Mouse (Mus musculus) olfactory bulb, adult 2 months (tissue): ENCODE data around the gene D6Ertd527e. TPM values are rescaled to one million over a fixed set of nuclear protein-coding genes. Genes with fewer than 3 reads are reported as not detected.
"Not testable (repeated sequence)": the region's sequence is repeated elsewhere in the genome, so short reads cannot be mapped to it uniquely, and the experiment has no call there.

Source experiments
- H3K27ac ChIP-seq: fragments of 200-500 bp; 2 replicates; pipeline ENCODE4 v1.5.1; 2012; ENCODE audit warnings: low read depth, low read length; ENCODE audit not compliant: insufficient read depth
- H3K4me1 ChIP-seq: fragments of 200-500 bp; 2 replicates; pipeline ENCODE4 v1.6.1; 2012; ENCODE audit warnings: low read length; ENCODE audit not compliant: control insufficient read depth, insufficient read depth
- H3K4me3 ChIP-seq: fragments of 200-500 bp; 2 replicates; pipeline ENCODE4 v1.5.1; 2012; ENCODE audit warnings: mild to moderate bottlenecking, low read depth, low read length, moderate library complexity; ENCODE audit not compliant: insufficient read depth
- CTCF ChIP-seq: fragments of 200-500 bp; IDR thresholded peaks from 2 replicates; pipeline ENCODE4 v1.5.1; 2012; ENCODE audit warnings: low read depth, mild to moderate bottlenecking, low read length, moderate library complexity; ENCODE audit not compliant: insufficient read depth
- POLR2A ChIP-seq: fragments of 200-500 bp; IDR thresholded peaks from 2 replicates; pipeline ENCODE4 v1.6.1; 2012; ENCODE audit warnings: mild to moderate bottlenecking, low read depth, low read length, moderate library complexity; ENCODE audit not compliant: insufficient read depth
- WGBS: fragments of 180-500 bp; shearing (Covaris S2); methylation state at CpG from one replicate; pipeline ENCODE4 v1.1.7; 2018; 5-methylcytosine and 5-hydroxymethylcytosine counted together
- polyA plus RNA-seq: library from polyadenylated mRNA; stranded (reverse); fragments of >200 nt; gene quantifications from 2 replicates; pipeline ENCODE4 v1.2.4, GENCODE M21; 2012; ENCODE audit warnings: low replicate concordance; ENCODE audit not compliant: missing spikeins, insufficient read depth, insufficient read length

The D6Ertd527e gene
- polyA plus RNA-seq, 1 experiment = not detected

DNA sequence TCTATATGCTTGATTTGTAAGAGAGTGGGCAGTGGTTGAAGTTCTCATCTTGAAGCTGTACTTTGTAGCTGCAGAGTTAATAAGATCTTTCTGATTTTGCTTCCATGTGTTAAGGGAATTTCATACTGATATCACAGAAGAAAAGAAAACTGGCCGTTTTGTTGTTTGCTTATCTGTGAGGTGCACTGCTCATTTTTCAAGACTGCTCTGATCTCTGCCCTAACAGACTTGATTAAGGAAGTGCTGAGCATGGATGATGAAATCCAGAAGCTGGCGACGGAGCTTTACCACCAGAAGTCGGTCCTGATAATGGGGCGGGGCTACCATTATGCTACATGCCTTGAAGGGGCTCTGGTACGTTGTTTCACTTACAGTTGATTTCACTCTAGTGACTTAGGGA, 19.5 kb upstream of the D6Ertd527e start:
- Histone ChIP-seq H3K27ac (no peak overlapping the region), H3K4me3 (no peak overlapping the region), H3K4me1 (no peaks in the 10 kb centered on the region)
- WGBS = 91% methylated on average over 6 of the region's 6 CpGs
- no peak for TF ChIP-seq POLR2A
- no peak for TF ChIP-seq CTCF

DNA sequence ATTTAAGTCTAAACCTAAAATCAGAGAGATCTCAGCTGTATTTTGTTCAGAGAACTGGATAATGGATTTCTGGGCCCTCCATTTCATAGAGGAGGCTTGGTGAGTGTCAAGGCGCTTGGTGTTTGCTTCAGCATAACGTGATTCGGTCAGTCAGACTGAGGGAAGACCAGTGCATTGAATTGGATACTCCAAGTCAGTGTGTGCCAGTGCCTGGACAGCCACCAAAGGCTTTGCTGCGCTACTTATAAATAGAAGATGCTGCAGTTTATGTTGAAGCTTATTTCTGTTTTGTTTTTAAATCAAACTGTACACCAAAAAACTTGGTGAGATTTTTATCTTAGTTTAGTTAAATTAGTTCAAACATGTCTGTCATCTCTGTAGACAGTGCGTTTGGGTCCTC, 16.2 kb upstream of the D6Ertd527e start:
- H3K4me3 ChIP-seq = no peak overlapping the region
- H3K4me1 ChIP-seq = no peaks in the 10 kb centered on the region
- H3K27ac ChIP-seq = no peak overlapping the region
- WGBS = 93% methylated on average over 5 of the region's 5 CpGs
- TF ChIP-seq CTCF (no peak), POLR2A (no peak)

DNA sequence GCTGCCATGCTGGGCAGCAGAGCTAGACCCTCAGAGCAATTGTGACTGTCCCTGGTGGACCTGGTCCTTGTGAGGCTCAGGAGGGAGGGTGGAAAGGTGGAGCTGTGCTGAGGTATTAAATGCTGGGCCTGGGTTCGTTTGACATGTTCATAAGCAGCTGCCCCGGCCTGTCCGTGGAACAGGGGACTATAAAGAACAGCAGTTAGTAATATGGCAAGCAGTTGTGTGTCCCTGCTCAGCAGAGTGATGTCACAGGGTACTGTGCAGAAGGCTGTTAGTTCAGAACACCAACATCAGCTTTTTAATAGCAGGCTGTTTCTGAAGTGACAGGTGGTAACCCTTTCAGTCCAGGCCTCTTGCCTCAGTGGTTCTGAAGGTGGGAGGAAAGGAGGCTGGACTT, 13.7 kb upstream of the D6Ertd527e start:
- no peak for TF ChIP-seq CTCF
- TF ChIP-seq POLR2A = no peak

DNA sequence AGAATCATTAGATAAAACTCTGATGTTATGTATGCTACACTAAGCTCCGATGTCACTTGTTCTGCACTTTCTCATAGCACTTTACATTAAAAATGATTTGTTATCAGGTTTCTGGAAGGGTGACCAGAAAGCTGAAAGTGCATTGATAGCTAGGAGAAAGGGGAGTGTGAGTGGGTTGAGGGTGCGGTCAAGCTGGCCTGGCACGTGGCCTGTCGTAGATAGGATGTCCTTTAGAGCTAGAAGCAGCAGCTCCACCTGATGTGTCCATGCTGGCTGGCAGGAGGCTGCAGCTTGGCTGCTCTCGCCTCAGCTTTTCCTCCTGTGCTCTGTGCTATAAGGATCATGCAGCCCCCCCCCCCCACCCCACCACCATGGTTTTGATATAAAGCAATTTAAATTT, 12.1 kb upstream of the D6Ertd527e start:
- no peaks in the 10 kb centered on the region for H3K4me1 ChIP-seq
- H3K27ac ChIP-seq = no peak overlapping the region
- WGBS = 93% methylated on average over 5 of the region's 5 CpGs
- TF ChIP-seq CTCF (no peak), POLR2A (no peak)
- H3K4me3 ChIP-seq = no peak overlapping the region

More for the DNA sequence above, 13.7 kb upstream of the D6Ertd527e start:
- Histone ChIP-seq H3K4me1 (no peaks in the 10 kb centered on the region), H3K27ac (no peak overlapping the region), H3K4me3 (no peak overlapping the region)
- whole genome bisulfite sequencing = 85% methylated on average over 3 of the region's 3 CpGs

DNA sequence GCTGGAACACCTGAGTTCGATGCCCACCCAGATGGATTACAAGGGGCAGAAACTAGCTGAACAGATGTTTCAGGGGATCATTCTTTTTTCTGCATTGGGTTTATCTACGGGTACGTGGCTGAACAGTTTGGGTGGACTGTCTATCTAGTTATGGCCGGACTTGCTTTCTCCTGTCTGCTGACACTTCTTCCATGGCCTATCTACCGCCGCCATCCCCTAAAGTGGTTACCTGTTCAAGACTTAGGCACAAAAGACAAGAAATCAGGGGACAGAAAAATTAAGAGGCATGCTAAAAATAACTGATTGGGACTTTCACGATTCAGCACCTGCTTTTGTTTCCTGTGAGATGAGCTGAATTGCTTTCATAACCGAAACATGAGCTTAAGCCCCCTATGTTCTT, 10.9 kb upstream of the D6Ertd527e start:
- WGBS = 88% methylated on average over 8 of the region's 8 CpGs
- H3K4me3 ChIP-seq, H3K27ac ChIP-seq, H3K4me1 ChIP-seq: not testable (repeated sequence)

DNA sequence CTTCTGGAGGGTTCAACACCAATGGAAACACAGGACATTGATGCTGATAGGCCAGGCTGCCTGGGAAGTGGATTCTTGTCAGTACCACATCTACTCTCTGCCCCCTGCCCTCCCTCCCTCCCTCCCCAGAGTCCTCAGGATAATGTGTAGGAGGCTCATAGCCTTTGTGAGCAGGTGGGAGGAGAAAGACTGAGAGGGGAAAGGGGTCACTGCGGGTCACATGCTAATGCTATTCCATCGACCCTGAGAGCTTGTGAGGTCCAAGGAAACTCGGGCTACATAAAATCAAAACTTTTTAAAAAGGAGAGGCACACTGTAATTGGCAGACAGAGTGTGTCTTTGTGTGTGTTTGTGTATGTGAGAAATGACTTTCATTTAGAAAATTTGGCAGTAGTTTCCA, 5.3 kb upstream of the D6Ertd527e start:
- TF ChIP-seq POLR2A (no peak), CTCF (no peak)
- Histone ChIP-seq H3K4me3 (no peak overlapping the region), H3K4me1 (peaks cover 12% of the 10 kb centered on the region; the same call in 1 of the 2 replicates), H3K27ac (no peak overlapping the region)
- WGBS = 22% methylated on average over 3 of the region's 3 CpGs

DNA sequence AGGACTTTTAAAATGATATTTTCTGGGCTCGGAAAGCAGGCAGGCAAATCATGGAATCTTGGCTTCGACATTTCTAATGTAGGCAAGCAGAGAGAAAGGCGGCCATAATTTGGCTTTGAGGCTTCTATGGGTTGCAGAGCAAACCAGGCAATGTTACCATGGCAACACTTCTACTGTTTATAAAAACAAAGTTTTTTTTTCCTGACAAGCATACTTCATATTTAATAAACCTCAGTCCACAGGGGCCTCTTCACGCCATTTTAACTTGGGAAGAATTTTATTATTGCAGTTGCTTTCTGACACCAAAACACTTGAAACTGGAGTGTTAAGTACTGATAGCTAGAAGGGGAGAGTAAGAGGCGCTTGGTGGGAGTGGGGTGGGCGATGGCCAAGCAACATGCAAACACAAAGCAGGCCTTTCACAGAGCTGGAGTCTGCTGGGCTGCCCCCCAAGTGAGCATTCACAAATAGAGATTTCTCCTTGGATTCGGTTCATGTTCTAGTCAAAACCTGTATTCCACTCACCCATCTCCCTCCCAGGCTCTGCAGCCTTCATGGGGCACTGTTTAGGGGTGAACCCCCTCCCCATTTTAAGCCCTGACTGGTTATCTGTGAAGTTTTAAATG, 4.8 kb upstream of the D6Ertd527e start:
- no peak overlapping the region for H3K4me3 ChIP-seq
- no peak overlapping the region for H3K27ac ChIP-seq
- 54% methylated on average over 7 of the region's 7 CpGs for WGBS
- TF ChIP-seq CTCF = no peak
- TF ChIP-seq POLR2A = no peak
- peaks cover 12% of the 10 kb centered on the region; the same call in 1 of the 2 replicates for H3K4me1 ChIP-seq

DNA sequence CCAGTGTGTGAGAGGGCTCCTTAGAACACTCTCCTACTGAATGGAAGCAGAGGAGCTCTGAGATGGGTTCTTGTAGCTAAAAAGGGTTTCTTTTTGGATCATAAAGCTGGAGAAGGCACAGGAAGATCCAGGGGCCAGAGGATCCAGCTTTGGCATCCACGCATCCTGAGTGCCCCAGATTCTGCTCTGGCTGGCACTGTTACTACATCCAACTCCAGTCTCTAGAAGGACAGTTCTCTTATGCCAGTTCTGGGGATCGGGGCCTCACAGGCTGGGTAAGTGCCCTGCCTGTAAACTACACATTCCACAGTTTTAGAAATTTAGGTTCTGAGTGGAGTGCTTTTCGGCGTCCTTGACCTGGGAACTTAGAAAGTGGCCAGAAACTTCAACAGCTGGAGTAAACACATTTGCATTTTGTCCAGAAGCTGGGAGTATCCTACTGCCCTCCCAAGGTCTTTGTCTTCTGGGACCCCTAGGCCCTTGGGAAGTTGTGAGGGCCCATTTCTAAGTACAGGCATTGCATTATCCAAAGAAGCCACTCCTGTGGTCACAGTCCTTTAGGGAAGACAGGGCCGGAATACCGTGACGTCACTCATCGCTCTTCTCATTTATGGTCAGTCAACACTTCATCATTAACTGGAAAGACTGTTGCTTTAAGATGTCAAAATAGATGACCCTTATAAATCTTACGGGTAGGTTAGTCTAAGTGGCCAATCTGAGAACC, 4.1 kb upstream of the D6Ertd527e start:
- Histone ChIP-seq H3K27ac (no peak overlapping the region), H3K4me1 (peaks cover 12% of the 10 kb centered on the region; the same call in 1 of the 2 replicates), H3K4me3 (no peak overlapping the region)
- TF ChIP-seq CTCF = no peak
- no peak for TF ChIP-seq POLR2A
- WGBS = 89% methylated on average over 9 of the region's 9 CpGs

DNA sequence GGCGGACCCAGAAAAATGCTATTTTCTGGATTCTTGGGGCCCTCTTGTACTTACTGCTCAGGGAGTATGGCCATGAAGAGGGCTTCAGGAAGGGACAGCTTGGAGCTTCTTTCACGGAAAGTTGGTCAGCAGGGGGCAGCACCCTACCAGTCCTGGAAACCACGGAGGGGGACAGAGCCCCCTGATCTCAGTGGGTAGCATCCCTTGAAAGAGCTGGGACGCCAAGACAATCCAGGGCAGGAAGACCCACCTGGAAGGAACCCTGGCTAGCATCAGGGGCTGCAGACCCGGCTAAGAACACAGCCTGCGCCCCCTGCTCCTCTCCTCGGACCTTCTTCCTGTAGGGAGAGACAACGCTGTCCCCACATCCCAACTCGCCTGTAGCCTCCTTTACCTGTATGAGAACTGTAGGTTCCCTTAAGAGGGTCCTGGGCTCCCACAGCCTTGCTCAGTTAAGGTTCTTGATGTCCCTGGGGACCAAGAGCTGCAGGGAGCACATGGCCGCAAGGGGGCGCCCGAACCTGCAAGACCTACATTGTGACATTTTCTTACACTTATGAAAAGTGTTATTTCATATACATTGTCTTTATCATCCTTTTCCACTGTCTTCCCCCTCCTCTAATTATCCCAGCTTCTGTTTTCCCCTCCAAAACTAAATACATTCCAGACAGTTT, 3.1 kb upstream of the D6Ertd527e start:
- no peak for TF ChIP-seq POLR2A
- TF ChIP-seq CTCF = peak; percentile 80
- 13% methylated on average over 12 of the region's 12 CpGs for WGBS
- H3K27ac ChIP-seq = no peak overlapping the region
- peaks cover 12% of the 10 kb centered on the region; the same call in 1 of the 2 replicates for H3K4me1 ChIP-seq
- peak overlapping the region; percentile 29 for H3K4me3 ChIP-seq
